Mouse (Mus musculus) cortical plate, adult 2 months (tissue): ENCODE measurements around the gene Lgals4.

ENCODE experiments used
- CTCF ChIP-seq: fragments of 200-500 bp; IDR thresholded peaks from 2 replicates; pipeline ENCODE4 v1.5.1; 2011; ENCODE audit warnings: mild to moderate bottlenecking, control low read depth, low read length; ENCODE audit not compliant: insufficient read depth; ENCODE audit errors: extremely low read depth
- POLR2A ChIP-seq: fragments of 200-500 bp; IDR thresholded peaks from 2 replicates; pipeline ENCODE4 v1.6.1; 2011; ENCODE audit warnings: mild to moderate bottlenecking, low read length, control low read depth; ENCODE audit not compliant: insufficient read depth; ENCODE audit errors: extremely low read depth

GRCm38 (mm10) chr7:28879606-28880005 lies 46.0 kb downstream of the Lgals4 start:
- TF ChIP-seq CTCF: no peak
- no peak for TF ChIP-seq POLR2A
